Mouse (Mus musculus) hindbrain, embryonic 11.5 days (tissue): ENCODE measurements around the gene Map6. TPM values are rescaled to one million over a fixed set of nuclear protein-coding genes. Genes with fewer than 3 reads are reported as not detected.

ENCODE experiments used
- ATAC-seq: fragments of 200-750 bp; cut with Nextera tagmentation; 2 replicates; pipeline ENCODE4 v1.8.0; 2017; ENCODE audit warnings: mild to moderate bottlenecking, moderate TSS enrichment, moderate library complexity; ENCODE audit not compliant: low FRiP score
- DNase-seq: peaks from one replicate; pipeline ENCODE4 v3.0.0-alpha.2; 2015; ENCODE audit warnings: low spot score
- H3K27ac ChIP-seq: fragments of 300-500 bp; sonication (generic); 2 replicates; pipeline ENCODE4 v1.5.1; 2014; ENCODE audit warnings: mild to moderate bottlenecking, low read depth, low read length
- H3K27me3 ChIP-seq: fragments of 300-500 bp; sonication (generic); 2 replicates; pipeline ENCODE4 v1.6.1; 2014; ENCODE audit warnings: mild to moderate bottlenecking, low read length, moderate library complexity, mixed read lengths; ENCODE audit not compliant: control insufficient read depth, insufficient read depth
- H3K36me3 ChIP-seq: fragments of 300-500 bp; sonication (generic); 2 replicates; pipeline ENCODE4 v1.6.1; 2014; ENCODE audit warnings: mild to moderate bottlenecking, low read length, moderate library complexity, mixed read lengths; ENCODE audit not compliant: control insufficient read depth, insufficient read depth
- H3K4me1 ChIP-seq: fragments of 300-500 bp; sonication (generic); replicated peaks from 2 replicates; pipeline ENCODE4 v1.6.1; 2014; ENCODE audit warnings: low read length, mixed read lengths; ENCODE audit not compliant: control insufficient read depth, insufficient read depth
- H3K4me2 ChIP-seq: fragments of 300-500 bp; sonication (generic); replicated peaks from 2 replicates; pipeline ENCODE4 v1.6.1; 2014; ENCODE audit warnings: mild to moderate bottlenecking, low read depth, low read length
- H3K4me3 ChIP-seq: fragments of 300-500 bp; sonication (generic); 2 replicates; pipeline ENCODE4 v1.5.1; 2014; ENCODE audit warnings: low read depth, low read length
- H3K9ac ChIP-seq: fragments of 300-500 bp; sonication (generic); 2 replicates; pipeline ENCODE4 v1.6.1; 2014; ENCODE audit warnings: low read depth, low read length
- H3K9me3 ChIP-seq: fragments of 300-500 bp; sonication (generic); 2 replicates; pipeline ENCODE4 v1.6.1; 2016; ENCODE audit warnings: low read length; ENCODE audit not compliant: control insufficient read depth
- WGBS: fragments of 180-500 bp; shearing (Covaris S2); extraction: QIAGEN DNeasy Blood & Tissue Kit; methylation state at CpG from one replicate; pipeline ENCODE4 v1.1.7; 2014; 5-methylcytosine and 5-hydroxymethylcytosine counted together
- polyA plus RNA-seq: library from polyadenylated mRNA; unstranded; fragments of >200 nt; fragmentation: Nextera tagmentation; extraction: Ambion mirVana; gene quantifications from 2 replicates; pipeline ENCODE4 v1.2.1, GENCODE M21; 2014

Gene Map6
- polyA plus RNA-seq, 1 experiment from 2014 or later: 49.6 TPM

- Histone ChIP-seq H3K9me3 (no peaks in the 10 kb centered on the region), H3K36me3 (no peaks in the 10 kb centered on the region), H3K9ac (0 out of 2 replicates have a peak overlapping the region, but pooled peaks have one; percentile 27), H3K4me3 (no peak overlapping the region), H3K27me3 (peaks cover 3% of the 10 kb centered on the region; the same call in 1 of the 2 replicates), H3K4me1 (peaks cover 10% of the 10 kb centered on the region; the same call in 1 of the 2 replicates), H3K4me2 (no peak overlapping the region), H3K27ac (no peak overlapping the region)
- 37% methylated on average over 8 of the region's 8 CpGs for WGBS
- DNase-seq: no peak
- no peak for ATAC-seq
Measured at GRCm38 (mm10) chr7:99378870-99379269, 111.6 kb downstream of the Map6 start.

DNA sequence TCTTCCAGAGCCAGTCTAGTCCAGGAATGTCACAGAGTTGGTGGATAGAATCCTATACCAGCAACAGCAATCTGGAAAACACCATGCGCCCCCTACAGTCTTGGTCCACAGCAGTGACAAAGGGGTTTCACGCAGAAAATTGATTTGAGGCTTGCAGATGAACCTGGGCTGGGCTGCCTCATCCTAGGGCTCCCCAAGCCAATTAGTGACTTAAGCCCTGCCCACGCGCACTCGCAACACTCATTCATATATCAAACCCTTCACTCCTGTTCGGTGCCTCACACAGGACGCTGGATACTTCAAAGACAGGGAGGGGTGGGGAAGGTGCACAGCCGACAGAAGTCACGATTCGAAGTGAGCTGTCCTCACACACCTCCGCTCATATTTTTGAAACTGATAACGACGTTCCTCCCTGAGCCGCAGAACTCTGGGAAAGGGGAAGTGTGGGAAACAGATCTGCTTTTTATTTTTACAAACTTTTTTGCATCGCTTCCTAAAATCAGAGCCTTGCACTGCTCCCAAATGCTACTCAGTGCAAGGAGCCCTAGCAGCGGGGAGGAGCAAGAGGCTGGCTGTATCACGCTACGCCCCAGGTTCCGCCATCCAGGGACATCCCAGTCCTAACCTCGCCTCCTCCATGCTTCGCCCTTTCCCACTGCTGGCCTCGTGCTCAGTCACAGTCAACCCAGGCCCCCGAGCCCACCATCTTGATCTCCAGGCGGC lies 113.4 kb downstream of the Map6 start:
- H3K4me1 ChIP-seq: peaks cover 15% of the 10 kb centered on the region
- ATAC-seq (peak; percentile 68), DNase-seq (peak; percentile 85)
- no peaks in the 10 kb centered on the region for H3K36me3 ChIP-seq
- 1% methylated on average over 24 of the region's 24 CpGs for WGBS
- peaks cover 3% of the 10 kb centered on the region; the same call in 1 of the 2 replicates for H3K27me3 ChIP-seq
- peak overlapping the region; percentile 92 for H3K9ac ChIP-seq
- H3K9me3 ChIP-seq: no peaks in the 10 kb centered on the region
- peak overlapping the region; percentile 98 for H3K27ac ChIP-seq
- peak overlapping the region; percentile 76 for H3K4me3 ChIP-seq
- peak overlapping the region; percentile 98 for H3K4me2 ChIP-seq

- peaks cover 17% of the 10 kb centered on the region for H3K4me1 ChIP-seq
- H3K27ac ChIP-seq: peak within 1 kb of the TSS; percentile 98
- peak within 1 kb of the TSS; percentile 76 for H3K4me3 ChIP-seq
- no peaks in the 10 kb centered on the region for H3K36me3 ChIP-seq
- WGBS: under 1% methylated on average over 70 of the region's 73 CpGs
- H3K4me2 ChIP-seq: peak within 1 kb of the TSS; percentile 98
- DNase-seq (peak; percentile 99), ATAC-seq (peak; percentile 96)
- H3K9ac ChIP-seq: peak within 1 kb of the TSS; percentile 92
- no peaks in the 10 kb centered on the region for H3K9me3 ChIP-seq
- peaks cover 3% of the 10 kb centered on the region; the same call in 1 of the 2 replicates for H3K27me3 ChIP-seq
Measured at GRCm38 (mm10) chr7:99381214-99382087, 114.2 kb downstream of the Map6 start, which contains the start of gene Gdpd5. Gdpd5 (plus strand) TSS chr7:99381414.

DNA sequence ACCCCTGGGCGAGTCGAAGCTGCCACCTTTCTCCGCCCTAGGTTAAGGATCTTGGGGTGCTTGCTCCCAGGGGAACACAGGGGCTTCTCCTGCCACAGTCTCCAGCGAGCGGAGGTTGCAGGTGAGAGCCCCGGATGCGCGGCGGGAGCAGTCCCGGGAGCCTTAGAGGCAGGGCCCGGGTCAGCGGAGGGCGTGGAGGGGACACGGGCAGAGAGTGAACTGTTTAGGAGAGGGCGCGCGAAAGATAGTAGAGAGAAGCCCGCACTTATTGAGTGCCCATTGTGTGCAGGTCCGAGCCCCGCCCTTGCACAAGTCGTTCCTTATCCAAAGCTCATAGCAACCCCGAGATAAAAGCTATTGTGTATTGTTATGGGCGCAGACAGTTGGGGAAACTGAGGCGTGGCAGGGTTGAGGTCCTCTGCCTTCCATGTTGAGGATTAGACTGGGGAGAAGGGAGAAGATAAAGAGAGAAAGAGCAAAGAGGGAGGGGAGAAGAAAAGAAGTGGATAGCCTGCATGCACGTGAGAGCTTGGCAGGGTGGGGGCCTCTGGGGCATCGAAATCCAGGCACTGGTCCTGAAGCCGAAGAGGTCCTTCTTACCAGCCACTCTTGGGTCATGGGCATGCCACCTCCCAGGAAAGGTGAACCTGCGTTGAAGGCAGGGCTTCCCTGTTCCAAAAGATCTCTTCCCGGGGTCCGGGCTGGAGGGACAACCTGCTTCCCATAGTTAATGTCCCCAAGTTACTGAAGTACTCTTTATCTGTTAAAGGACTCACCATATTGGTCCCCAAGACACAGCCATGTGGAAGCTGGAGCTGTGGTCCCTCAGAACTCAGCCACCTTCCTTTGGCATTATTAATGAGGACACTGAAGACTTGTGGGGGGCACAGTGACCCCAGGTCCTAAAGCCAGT lies 115.1 kb downstream of the Map6 start:
- no peak for ATAC-seq

GRCm38 (mm10) chr7:99383246-99383645 lies 116.0 kb downstream of the Map6 start:
- H3K27ac ChIP-seq: no peak overlapping the region
- H3K9me3 ChIP-seq: no peaks in the 10 kb centered on the region
- WGBS: 47% methylated on average over 5 of the region's 5 CpGs
- H3K27me3 ChIP-seq: peaks cover 3% of the 10 kb centered on the region; the same call in 1 of the 2 replicates
- DNase-seq (no peak), ATAC-seq (no peak)
- peaks cover 17% of the 10 kb centered on the region for H3K4me1 ChIP-seq
- no peaks in the 10 kb centered on the region for H3K36me3 ChIP-seq
- H3K9ac ChIP-seq: peak overlapping the region; percentile 54
- H3K4me3 ChIP-seq: peak overlapping the region; percentile 76
- H3K4me2 ChIP-seq: peak overlapping the region; percentile 98

More for the DNA sequence above, 115.1 kb downstream of the Map6 start:
- peaks cover 17% of the 10 kb centered on the region for H3K4me1 ChIP-seq
- peak overlapping the region; percentile 76 for H3K4me3 ChIP-seq
- peak overlapping the region; percentile 83 for H3K27ac ChIP-seq
- peak overlapping the region; percentile 98 for H3K4me2 ChIP-seq
- no peaks in the 10 kb centered on the region for H3K9me3 ChIP-seq
- DNase-seq: peak; percentile 40
- peak overlapping the region; percentile 90 for H3K9ac ChIP-seq
- peaks cover 3% of the 10 kb centered on the region; the same call in 1 of the 2 replicates for H3K27me3 ChIP-seq
- H3K36me3 ChIP-seq: no peaks in the 10 kb centered on the region
- 10% methylated on average over 30 of the region's 30 CpGs for WGBS

DNA sequence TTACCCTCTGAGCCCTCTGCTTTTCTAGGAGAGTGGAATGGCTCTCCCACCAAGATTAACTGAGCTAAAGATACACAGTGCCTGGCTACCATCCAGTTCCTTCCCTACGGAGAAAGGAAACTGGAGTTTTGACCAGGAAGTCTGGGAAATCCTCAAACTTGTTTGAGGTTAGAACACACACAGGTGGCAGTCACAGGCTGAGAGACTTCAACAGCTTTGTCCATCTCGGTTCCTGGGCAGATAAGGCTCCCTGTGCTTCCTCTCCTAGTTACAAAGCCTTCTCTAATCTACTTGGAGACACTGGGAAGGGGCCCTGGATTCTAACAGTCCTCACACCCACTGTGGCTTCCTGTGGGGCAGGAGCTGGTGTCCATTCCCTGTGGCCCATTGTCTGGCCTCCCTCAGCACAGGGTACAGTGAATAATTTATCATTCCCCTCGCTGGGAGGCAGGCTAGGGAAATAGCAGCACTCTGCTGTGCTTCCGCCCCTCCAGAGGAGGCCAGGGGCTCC lies 116.9 kb downstream of the Map6 start:
- Histone ChIP-seq H3K27me3 (peaks cover 3% of the 10 kb centered on the region; the same call in 1 of the 2 replicates), H3K4me1 (peaks cover 15% of the 10 kb centered on the region), H3K9ac (peak overlapping the region; percentile 54), H3K4me3 (peak overlapping the region; percentile 76), H3K9me3 (no peaks in the 10 kb centered on the region), H3K4me2 (peak overlapping the region; percentile 98), H3K27ac (peak overlapping the region; percentile 67), H3K36me3 (no peaks in the 10 kb centered on the region)
- DNase-seq (peak; percentile 34), ATAC-seq (no peak)
- 25% methylated on average over 4 of the region's 4 CpGs for WGBS

GRCm38 (mm10) chr7:99386030-99386429 lies 118.8 kb downstream of the Map6 start:
- Histone ChIP-seq H3K4me3 (no peak overlapping the region), H3K4me2 (no peak overlapping the region), H3K9me3 (no peaks in the 10 kb centered on the region), H3K27me3 (peaks cover 3% of the 10 kb centered on the region; the same call in 1 of the 2 replicates), H3K27ac (no peak overlapping the region), H3K4me1 (peaks cover 23% of the 10 kb centered on the region), H3K36me3 (no peaks in the 10 kb centered on the region), H3K9ac (no peak overlapping the region)
- no peak for DNase-seq
- WGBS: 41% methylated on average over 5 of the region's 5 CpGs
- ATAC-seq: no peak
